Mouse (Mus musculus): Measurements from ENCODE around the gene Slc6a12. TPM values are rescaled to one million over a fixed set of nuclear protein-coding genes. Genes with fewer than 3 reads are reported as not detected.

Gene Slc6a12
- polyA plus RNA-seq, 1 experiment from 2014 or later: not detected

- Histone ChIP-seq H3K9ac (ENCODE audit: low read length) (no peak overlapping the region), H3K4me1 (ENCODE audit: control insufficient read depth, insufficient read depth, low read length) (no peaks in the 10 kb centered on the region), H3K27ac (ENCODE audit: low read length) (no peak overlapping the region), H3K4me2 (ENCODE audit: low read depth, low read length) (no peak overlapping the region), H3K27me3 (ENCODE audit: control insufficient read depth, insufficient read depth, low read length) (peaks cover 12% of the 10 kb centered on the region; the same call in 1 of the 2 replicates), H3K9me3 (replicated peaks; ENCODE audit: control insufficient read depth, low read length) (no peaks in the 10 kb centered on the region), H3K4me3 (ENCODE audit: low read length) (no peak overlapping the region), H3K36me3 (ENCODE audit: control insufficient read depth, insufficient read depth) (no peaks in the 10 kb centered on the region)
- ATAC-seq (replicated peaks; ENCODE audit: extremely low read depth, insufficient read depth, low FRiP score): no peak
- WGBS: 57% methylated on average over 10 of the region's 10 CpGs
Measured at GRCm38 (mm10) chr6:121382071-121382470, 39.2 kb downstream of the Slc6a12 start.

DNA sequence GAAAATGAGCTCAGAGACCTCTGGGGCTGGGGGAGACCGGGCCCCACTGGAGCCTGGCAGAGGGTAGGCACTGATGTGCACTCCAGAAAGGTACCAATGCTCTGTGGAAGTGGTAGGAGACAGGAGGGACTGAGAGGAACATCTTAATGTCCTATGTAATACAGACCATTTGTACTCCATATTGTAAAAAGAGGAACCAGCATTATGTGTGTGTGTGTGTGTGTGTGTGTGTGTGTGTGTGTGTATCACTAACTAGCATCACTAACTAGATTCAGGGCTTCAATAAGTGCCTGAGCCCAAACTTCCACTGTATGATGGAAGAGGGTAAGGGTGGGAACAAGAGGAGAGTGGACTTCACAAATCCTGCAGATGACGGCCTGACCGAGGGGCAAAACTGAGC, 42.5 kb downstream of the Slc6a12 start:
- no peaks in the 10 kb centered on the region for H3K4me1 ChIP-seq (ENCODE audit: control insufficient read depth, insufficient read depth, low read length)
- no peak overlapping the region for H3K27ac ChIP-seq (ENCODE audit: low read length)
- no peaks in the 10 kb centered on the region for H3K9me3 ChIP-seq (replicated peaks; ENCODE audit: control insufficient read depth, low read length)
- ATAC-seq (replicated peaks; ENCODE audit: extremely low read depth, insufficient read depth, low FRiP score): no peak
- no peak overlapping the region for H3K9ac ChIP-seq (ENCODE audit: low read length)
- no peak overlapping the region for H3K4me2 ChIP-seq (ENCODE audit: low read depth, low read length)
- WGBS: 88% methylated on average over 3 of the region's 3 CpGs
- no peak overlapping the region for H3K4me3 ChIP-seq (ENCODE audit: low read length)
- peaks cover 15% of the 10 kb centered on the region; the same call in 1 of the 2 replicates for H3K27me3 ChIP-seq (ENCODE audit: control insufficient read depth, insufficient read depth, low read length)
- no peaks in the 10 kb centered on the region for H3K36me3 ChIP-seq (ENCODE audit: control insufficient read depth, insufficient read depth)

DNA sequence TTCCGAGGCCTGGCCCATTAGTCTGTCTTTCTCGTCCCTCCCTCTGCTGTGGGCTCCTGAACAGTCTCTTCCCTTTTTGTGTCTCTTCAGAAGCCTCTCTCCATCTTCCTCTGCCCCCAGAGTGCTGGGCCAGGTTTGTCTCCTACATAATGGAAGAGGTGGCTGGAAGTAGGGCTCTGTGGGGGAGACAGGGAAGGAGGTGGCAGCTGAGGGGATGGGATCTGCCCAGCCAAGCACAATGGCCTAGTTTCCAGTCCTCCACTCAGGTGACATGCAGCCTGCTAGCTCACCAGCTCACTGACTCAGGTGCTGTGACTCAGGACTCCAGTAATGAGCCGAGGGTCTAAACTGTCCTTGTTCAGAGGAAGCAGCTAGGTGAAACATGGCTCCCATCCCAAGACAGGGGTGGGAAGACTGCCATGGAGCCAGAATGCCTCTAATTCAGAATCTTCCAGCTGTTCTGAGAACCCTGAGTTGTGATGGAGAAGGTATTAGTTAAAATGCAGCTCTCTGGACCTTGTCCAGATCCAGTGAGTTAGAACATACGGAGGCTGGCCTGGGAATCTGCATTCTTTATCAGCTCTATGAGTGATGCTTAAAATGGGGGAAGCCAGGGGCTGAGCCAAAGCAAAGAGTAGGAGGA, 49.9 kb downstream of the Slc6a12 start:
- no peaks in the 10 kb centered on the region for H3K4me1 ChIP-seq (ENCODE audit: control insufficient read depth, insufficient read depth, low read length)
- ATAC-seq (replicated peaks; ENCODE audit: extremely low read depth, insufficient read depth, low FRiP score): no peak
- H3K4me2 ChIP-seq (ENCODE audit: low read depth, low read length): no peak overlapping the region
- 0 out of 2 replicates have a peak, but pooled peaks cover 3% of the 10 kb centered on the region for H3K27me3 ChIP-seq (ENCODE audit: control insufficient read depth, insufficient read depth, low read length)
- no peak overlapping the region for H3K4me3 ChIP-seq (ENCODE audit: low read length)
- H3K36me3 ChIP-seq (ENCODE audit: control insufficient read depth, insufficient read depth): no peaks in the 10 kb centered on the region
- no peak overlapping the region for H3K27ac ChIP-seq (ENCODE audit: low read length)
- peaks cover 3% of the 10 kb centered on the region; the same call in 1 of the 2 replicates for H3K9me3 ChIP-seq (replicated peaks; ENCODE audit: control insufficient read depth, low read length)
- 74% methylated on average over 4 of the region's 4 CpGs for WGBS
- no peak overlapping the region for H3K9ac ChIP-seq (ENCODE audit: low read length)

DNA sequence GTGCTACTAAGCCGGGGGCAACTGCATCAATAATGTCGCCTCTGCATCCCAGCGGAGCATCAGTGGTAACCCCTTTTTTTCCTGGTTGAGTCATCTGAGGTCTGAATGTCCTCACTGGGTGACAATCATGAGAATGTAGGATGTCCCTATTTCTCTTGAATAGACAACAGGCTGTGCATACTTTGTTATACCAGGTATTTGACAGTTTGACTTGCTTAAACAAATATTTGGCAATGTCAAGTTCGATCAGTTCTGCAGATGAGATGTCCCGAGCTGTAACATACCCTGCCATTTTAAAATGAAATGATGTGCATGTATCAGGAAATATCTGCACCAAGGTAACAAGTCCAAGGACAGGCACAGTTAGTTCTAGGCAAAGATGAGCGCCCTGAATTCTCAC, 58.3 kb downstream of the Slc6a12 start:
- Histone ChIP-seq H3K27me3 (ENCODE audit: control insufficient read depth, insufficient read depth, low read length) (no peaks in the 10 kb centered on the region), H3K9ac (ENCODE audit: low read length) (no peak overlapping the region), H3K27ac (ENCODE audit: low read length) (no peak overlapping the region), H3K4me3 (ENCODE audit: low read length) (no peak overlapping the region), H3K4me2 (ENCODE audit: low read depth, low read length) (no peak overlapping the region), H3K9me3 (replicated peaks; ENCODE audit: control insufficient read depth, low read length) (no peaks in the 10 kb centered on the region), H3K36me3 (ENCODE audit: control insufficient read depth, insufficient read depth) (no peaks in the 10 kb centered on the region), H3K4me1 (ENCODE audit: control insufficient read depth, insufficient read depth, low read length) (no peaks in the 10 kb centered on the region)
- ATAC-seq (replicated peaks; ENCODE audit: extremely low read depth, insufficient read depth, low FRiP score): no peak
- 84% methylated on average over 6 of the region's 6 CpGs for WGBS

GRCm38 (mm10) chr6:121401826-121402660, 59.2 kb downstream of the Slc6a12 start:
- H3K27me3 ChIP-seq (ENCODE audit: control insufficient read depth, insufficient read depth, low read length): no peaks in the 10 kb centered on the region
- ATAC-seq (replicated peaks; ENCODE audit: extremely low read depth, insufficient read depth, low FRiP score): no peak
- no peak overlapping the region for H3K4me2 ChIP-seq (ENCODE audit: low read depth, low read length)
- H3K27ac ChIP-seq (ENCODE audit: low read length): no peak overlapping the region
- 74% methylated on average over 14 of the region's 14 CpGs for WGBS
- H3K36me3 ChIP-seq (ENCODE audit: control insufficient read depth, insufficient read depth): no peaks in the 10 kb centered on the region
- no peak overlapping the region for H3K9ac ChIP-seq (ENCODE audit: low read length)
- H3K4me3 ChIP-seq (ENCODE audit: low read length): no peak overlapping the region
- H3K9me3 ChIP-seq (replicated peaks; ENCODE audit: control insufficient read depth, low read length): no peaks in the 10 kb centered on the region
- no peaks in the 10 kb centered on the region for H3K4me1 ChIP-seq (ENCODE audit: control insufficient read depth, insufficient read depth, low read length)

DNA sequence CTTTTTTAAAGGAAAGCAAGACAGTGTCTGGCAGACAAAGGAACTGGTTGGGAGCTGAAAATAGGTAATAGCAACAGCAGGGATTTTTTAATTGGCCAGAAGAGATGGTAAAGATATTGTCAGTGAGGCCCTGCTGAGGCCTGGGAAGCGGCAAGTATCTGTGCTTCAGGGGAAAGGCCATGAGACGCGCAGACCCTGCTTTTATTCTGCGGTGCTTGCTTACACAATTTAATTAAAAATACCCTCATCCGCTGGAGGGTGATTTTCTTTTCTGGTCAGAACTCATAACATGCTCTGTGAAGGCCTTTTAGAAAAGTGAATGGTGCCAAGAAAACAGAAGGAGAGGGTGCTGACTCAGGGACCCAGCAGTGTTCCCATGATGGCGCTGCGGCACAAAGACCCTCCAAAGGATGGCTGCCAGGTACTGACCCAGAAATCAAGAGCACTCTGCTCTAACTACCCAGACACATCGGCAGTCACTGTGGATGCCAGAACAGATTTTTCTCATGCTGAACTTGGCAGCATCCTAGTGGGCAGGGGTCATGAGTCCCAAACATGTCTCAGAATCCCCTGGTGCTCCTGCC, 59.9 kb downstream of the Slc6a12 start:
- Histone ChIP-seq H3K27me3 (ENCODE audit: control insufficient read depth, insufficient read depth, low read length) (no peaks in the 10 kb centered on the region), H3K36me3 (ENCODE audit: control insufficient read depth, insufficient read depth) (no peaks in the 10 kb centered on the region), H3K4me1 (ENCODE audit: control insufficient read depth, insufficient read depth, low read length) (no peaks in the 10 kb centered on the region), H3K27ac (ENCODE audit: low read length) (no peak overlapping the region), H3K4me2 (ENCODE audit: low read depth, low read length) (no peak overlapping the region), H3K4me3 (ENCODE audit: low read length) (no peak overlapping the region), H3K9ac (ENCODE audit: low read length) (no peak overlapping the region), H3K9me3 (replicated peaks; ENCODE audit: control insufficient read depth, low read length) (no peaks in the 10 kb centered on the region)
- WGBS: 88% methylated on average over 8 of the region's 8 CpGs
- ATAC-seq (replicated peaks; ENCODE audit: extremely low read depth, insufficient read depth, low FRiP score): no peak

DNA sequence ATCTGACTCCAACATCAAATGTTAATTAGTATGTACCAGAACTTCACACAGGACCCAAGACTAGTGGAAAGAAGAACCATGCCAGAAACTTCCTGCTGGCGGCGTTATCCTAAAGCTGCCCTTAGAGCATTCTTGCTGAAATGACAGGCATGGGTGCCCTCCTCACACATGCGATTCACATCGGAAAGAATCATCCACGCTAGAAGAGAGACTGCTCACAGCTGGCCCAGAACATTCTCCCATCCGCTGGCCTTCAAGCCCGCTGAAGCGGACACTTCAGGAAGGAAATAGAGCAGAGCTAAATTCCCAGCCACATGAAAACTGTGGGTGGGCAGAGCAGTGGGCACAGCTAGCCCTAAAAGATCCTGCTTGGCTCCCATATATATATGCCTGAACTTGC, 62.4 kb downstream of the Slc6a12 start:
- Histone ChIP-seq H3K4me1 (ENCODE audit: control insufficient read depth, insufficient read depth, low read length) (no peaks in the 10 kb centered on the region), H3K4me3 (ENCODE audit: low read length) (no peak overlapping the region)

GRCm38 (mm10) chr6:121407571-121408011, 64.7 kb downstream of the Slc6a12 start:
- 56% methylated on average over 5 of the region's 5 CpGs for WGBS
- ATAC-seq (replicated peaks; ENCODE audit: extremely low read depth, insufficient read depth, low FRiP score): no peak
- Histone ChIP-seq H3K4me1 (ENCODE audit: control insufficient read depth, insufficient read depth, low read length) (no peaks in the 10 kb centered on the region), H3K4me3 (ENCODE audit: low read length) (no peak overlapping the region), H3K9me3 (replicated peaks; ENCODE audit: control insufficient read depth, low read length) (no peaks in the 10 kb centered on the region), H3K36me3 (ENCODE audit: control insufficient read depth, insufficient read depth) (no peaks in the 10 kb centered on the region), H3K27ac (ENCODE audit: low read length) (no peak overlapping the region), H3K4me2 (ENCODE audit: low read depth, low read length) (no peak overlapping the region), H3K9ac (ENCODE audit: low read length) (no peak overlapping the region), H3K27me3 (ENCODE audit: control insufficient read depth, insufficient read depth, low read length) (peaks cover 24% of the 10 kb centered on the region)

More for the DNA sequence above, 62.4 kb downstream of the Slc6a12 start:
- H3K27me3 ChIP-seq (ENCODE audit: control insufficient read depth, insufficient read depth, low read length): peaks cover 5% of the 10 kb centered on the region; the same call in 1 of the 2 replicates
- ATAC-seq (replicated peaks; ENCODE audit: extremely low read depth, insufficient read depth, low FRiP score): no peak
- H3K9me3 ChIP-seq (replicated peaks; ENCODE audit: control insufficient read depth, low read length): no peaks in the 10 kb centered on the region
- no peaks in the 10 kb centered on the region for H3K36me3 ChIP-seq (ENCODE audit: control insufficient read depth, insufficient read depth)
- no peak overlapping the region for H3K4me2 ChIP-seq (ENCODE audit: low read depth, low read length)
- WGBS: 88% methylated on average over 8 of the region's 8 CpGs
- no peak overlapping the region for H3K9ac ChIP-seq (ENCODE audit: low read length)
- no peak overlapping the region for H3K27ac ChIP-seq (ENCODE audit: low read length)

Data from heart, embryonic 16.5 days (tissue).